Mouse (Mus musculus): ENCODE results near the gene Plppr3.

DNA sequence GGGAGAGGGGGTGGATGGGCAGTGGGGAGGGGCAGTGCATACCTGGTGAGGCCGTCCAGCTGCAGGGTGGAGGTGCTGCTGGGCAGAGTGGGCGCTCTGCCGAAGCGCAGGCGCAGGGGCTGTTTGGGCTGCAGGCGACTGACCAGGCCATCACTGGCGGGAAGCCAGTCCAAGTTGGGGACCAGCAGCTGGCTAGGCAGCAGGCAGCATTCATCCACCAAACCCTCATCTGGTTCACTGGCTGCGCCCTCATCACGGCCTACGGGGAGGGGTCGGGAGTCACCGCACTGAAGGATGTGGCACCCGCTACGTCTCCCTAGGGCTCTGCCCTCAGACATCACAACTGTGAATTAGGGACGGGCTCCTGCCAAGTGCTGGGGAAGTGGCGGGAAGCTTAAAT is 21.9 kb upstream of the Plppr3 start:
- no peak for TF ChIP-seq CTCF (IDR thresholded peaks at IDR 0.05; ENCODE audit: low read depth)
- TF ChIP-seq EP300 (IDR thresholded peaks at IDR 0.05; ENCODE audit: low read depth): no peak

Measured in heart, postnatal 0 days (tissue).